Mouse (Mus musculus) stomach, embryonic 14.5 days (tissue): ENCODE measurements around the gene Rhod. TPM values are rescaled to one million over a fixed set of nuclear protein-coding genes. Genes with fewer than 3 reads are reported as not detected.

Experiments used
- ATAC-seq: fragments of 200-750 bp; cut with Nextera tagmentation; 2 replicates; pipeline ENCODE4 v1.8.0; 2017; ENCODE audit warnings: low read depth, moderate TSS enrichment; ENCODE audit not compliant: insufficient number of reproducible peaks, insufficient read depth, low FRiP score
- H3K27ac ChIP-seq: fragments of 300-500 bp; sonication (generic); 2 replicates; pipeline ENCODE4 v1.5.1; 2014; ENCODE audit warnings: mild to moderate bottlenecking, low read length, moderate library complexity, mixed read lengths
- H3K27me3 ChIP-seq: fragments of 300-500 bp; sonication (generic); 2 replicates; pipeline ENCODE4 v1.6.1; 2014; ENCODE audit warnings: low read length, control low read depth, mixed read lengths; ENCODE audit not compliant: control insufficient read depth, insufficient read depth
- H3K36me3 ChIP-seq: fragments of 300-500 bp; sonication (generic); 2 replicates; pipeline ENCODE4 v1.6.1; 2014; ENCODE audit warnings: mild to moderate bottlenecking, control low read depth, low read length, moderate library complexity, mixed read lengths; ENCODE audit not compliant: control insufficient read depth, insufficient read depth
- H3K4me1 ChIP-seq: fragments of 300-500 bp; sonication (generic); 2 replicates; pipeline ENCODE4 v1.6.1; 2014; ENCODE audit warnings: low read length, control low read depth, mixed read lengths; ENCODE audit not compliant: control insufficient read depth, insufficient read depth
- H3K4me2 ChIP-seq: fragments of 300-500 bp; sonication (generic); replicated peaks from 2 replicates; pipeline ENCODE4 v1.6.1; 2014; ENCODE audit warnings: low read depth, low read length, control low read depth
- H3K4me3 ChIP-seq: fragments of 300-500 bp; sonication (generic); 2 replicates; pipeline ENCODE4 v1.5.1; 2014; ENCODE audit warnings: low read depth, low read length, control low read depth
- H3K9ac ChIP-seq: fragments of 300-500 bp; sonication (generic); replicated peaks from 2 replicates; pipeline ENCODE4 v1.6.1; 2014; ENCODE audit warnings: low read depth, mild to moderate bottlenecking, control low read depth, low read length, moderate library complexity, mixed read lengths
- H3K9me3 ChIP-seq: fragments of 300-500 bp; sonication (generic); 2 replicates; pipeline ENCODE4 v1.6.1; 2016; ENCODE audit warnings: low read depth, low read length, control low read depth; ENCODE audit not compliant: control insufficient read depth
- WGBS: fragments of 180-500 bp; shearing (Covaris S2); extraction: QIAGEN DNeasy Blood & Tissue Kit; methylation state at CpG from one replicate; pipeline ENCODE4 v1.1.7; 2014; 5-methylcytosine and 5-hydroxymethylcytosine counted together
- polyA plus RNA-seq: library from polyadenylated mRNA; unstranded; fragments of >200 nt; fragmentation: Nextera tagmentation; extraction: Ambion mirVana; gene quantifications from 2 replicates; pipeline ENCODE4 v1.2.1, GENCODE M21; 2014

Rhod gene
- polyA plus RNA-seq, 1 experiment from 2014 or later, result 43.7 TPM

- WGBS, result under 1% methylated on average over 70 of the region's 70 CpGs
- Histone ChIP-seq H3K27me3 (no peaks in the 10 kb centered on the region), H3K9ac (peak overlapping the region; percentile 26; the same call in 1 of the 2 replicates), H3K9me3 (no peaks in the 10 kb centered on the region), H3K27ac (no peak overlapping the region), H3K4me2 (peak overlapping the region; percentile 94), H3K4me1 (0 out of 2 replicates have a peak, but pooled peaks cover 3% of the 10 kb centered on the region), H3K36me3 (no peaks in the 10 kb centered on the region), H3K4me3 (peak overlapping the region; percentile 52)
- 0 out of 2 replicates have a peak, but pooled peaks have one; percentile 59 for ATAC-seq
Measured at GRCm38 (mm10) chr19:4476601-4477257, 37.5 kb upstream of the Rhod start.

DNA sequence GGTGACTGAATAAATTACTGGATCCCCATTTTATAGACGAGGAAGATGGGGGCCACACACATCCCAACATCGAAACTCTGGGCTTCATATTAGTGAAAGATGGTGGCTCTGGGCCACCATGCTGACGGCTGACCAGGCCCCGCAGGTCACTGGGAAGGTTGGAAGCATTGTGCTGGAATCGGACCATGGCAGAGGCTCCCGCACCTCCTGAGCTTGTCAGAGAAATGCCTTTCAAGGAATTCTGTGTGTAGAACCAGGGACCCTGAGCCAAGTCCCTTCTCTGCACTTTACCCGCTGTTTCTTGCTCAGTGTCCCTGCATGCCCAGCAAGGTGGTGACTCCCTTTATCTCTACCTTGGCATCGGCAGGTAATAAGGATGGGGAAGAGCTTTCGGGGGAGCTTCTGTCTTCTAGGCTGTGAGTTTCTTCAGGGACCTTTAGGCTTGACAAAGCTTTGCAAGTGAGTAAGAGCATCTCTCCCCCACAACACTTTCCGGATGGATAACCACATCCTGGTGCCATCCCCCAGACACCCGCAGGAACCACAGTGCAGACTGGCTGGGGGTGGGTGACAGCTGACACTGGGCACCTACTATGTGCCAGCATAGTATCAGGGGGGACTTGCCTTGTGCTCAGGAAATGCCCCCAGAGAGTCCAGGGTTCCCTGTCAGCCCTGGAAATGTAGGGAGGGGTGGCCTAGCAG is 36.1 kb upstream of the Rhod start:
- Histone ChIP-seq H3K36me3 (no peaks in the 10 kb centered on the region), H3K27ac (no peak overlapping the region), H3K4me1 (0 out of 2 replicates have a peak, but pooled peaks cover 3% of the 10 kb centered on the region), H3K9me3 (no peaks in the 10 kb centered on the region), H3K4me2 (no peak overlapping the region), H3K27me3 (no peaks in the 10 kb centered on the region), H3K4me3 (no peak overlapping the region), H3K9ac (no peak overlapping the region)
- WGBS, result 81% methylated on average over 11 of the region's 11 CpGs
- ATAC-seq, result no peak

DNA sequence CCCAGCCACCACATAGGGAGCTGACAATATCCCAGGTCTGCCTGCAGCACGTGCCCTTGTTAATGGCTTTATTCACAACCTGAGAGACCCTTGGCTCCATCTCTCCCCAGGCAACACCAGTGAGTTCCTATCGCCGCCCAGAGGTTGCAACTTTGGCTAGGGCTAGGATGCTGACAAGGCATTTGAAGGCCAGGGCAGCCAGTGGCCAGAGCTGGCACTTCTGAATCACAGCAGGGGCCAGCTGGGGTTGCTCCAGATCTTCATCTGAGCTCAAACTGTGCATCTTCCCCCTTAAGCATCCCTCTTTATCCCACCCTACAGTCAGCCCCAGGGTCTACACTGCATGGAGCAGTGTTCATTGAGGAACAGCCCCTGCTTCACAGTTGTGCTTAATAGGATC is 35.5 kb upstream of the Rhod start:
- no peak for ATAC-seq
- Histone ChIP-seq H3K27ac (no peak overlapping the region), H3K9me3 (no peaks in the 10 kb centered on the region), H3K27me3 (no peaks in the 10 kb centered on the region), H3K9ac (no peak overlapping the region), H3K36me3 (no peaks in the 10 kb centered on the region), H3K4me1 (0 out of 2 replicates have a peak, but pooled peaks cover 3% of the 10 kb centered on the region), H3K4me2 (no peak overlapping the region), H3K4me3 (no peak overlapping the region)
- 48% methylated on average over 3 of the region's 3 CpGs for WGBS

DNA sequence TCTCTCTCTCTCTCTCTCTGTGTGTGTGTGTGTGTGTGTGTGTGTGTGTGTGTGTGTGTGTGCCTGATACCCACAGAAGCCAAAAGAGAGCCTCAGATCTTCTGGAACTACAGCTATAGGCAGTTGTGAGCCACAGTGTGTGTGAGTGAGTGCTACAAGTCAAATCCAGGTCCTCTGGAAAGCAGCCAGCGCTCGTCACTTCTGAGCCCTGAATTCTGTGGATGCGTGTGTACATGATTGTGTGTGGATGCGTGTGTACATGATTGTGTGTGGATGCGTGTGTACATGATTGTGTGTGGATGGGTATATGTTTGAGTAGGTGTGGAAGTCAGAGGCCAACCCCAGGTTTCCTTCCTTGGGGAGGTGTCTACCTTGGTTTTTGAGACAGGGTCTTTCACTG is 34.3 kb upstream of the Rhod start:
- 91% methylated on average over 5 of the region's 5 CpGs for WGBS
- Histone ChIP-seq H3K4me3 (no peak overlapping the region), H3K4me1 (0 out of 2 replicates have a peak, but pooled peaks cover 3% of the 10 kb centered on the region), H3K27ac (no peak overlapping the region), H3K36me3 (no peaks in the 10 kb centered on the region), H3K9me3 (no peaks in the 10 kb centered on the region), H3K9ac (no peak overlapping the region), H3K4me2 (no peak overlapping the region), H3K27me3 (no peaks in the 10 kb centered on the region)
- ATAC-seq, result no peak

GRCm38 (mm10) chr19:4468363-4468762 is 29.1 kb upstream of the Rhod start:
- WGBS, result 26% methylated on average over 5 of the region's 5 CpGs
- Histone ChIP-seq H3K4me3 (no peak overlapping the region), H3K36me3 (no peaks in the 10 kb centered on the region), H3K9me3 (no peaks in the 10 kb centered on the region), H3K27ac (no peak overlapping the region), H3K27me3 (no peaks in the 10 kb centered on the region), H3K9ac (no peak overlapping the region), H3K4me2 (no peak overlapping the region), H3K4me1 (no peaks in the 10 kb centered on the region)
- ATAC-seq, result no peak

DNA sequence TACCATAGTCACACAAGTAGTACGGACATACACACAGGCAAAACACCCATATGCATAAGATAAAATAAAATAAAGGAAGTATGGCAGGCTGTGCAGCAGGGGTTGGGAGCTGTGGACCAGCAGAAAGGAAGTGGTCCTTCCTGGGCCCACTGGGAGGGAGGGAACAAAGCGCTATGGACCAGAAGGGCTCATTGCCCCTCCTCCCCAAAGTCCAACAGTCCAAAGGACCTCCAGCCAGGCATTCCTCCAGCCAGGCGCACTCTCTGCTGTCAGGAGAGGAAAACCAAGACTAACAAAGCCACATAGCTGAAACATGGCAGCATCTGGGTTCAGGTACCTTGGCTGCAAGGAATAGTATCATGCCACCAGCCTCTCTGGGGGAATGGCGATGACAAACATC is 25.4 kb upstream of the Rhod start:
- WGBS, result 85% methylated on average over 4 of the region's 4 CpGs
- H3K9me3 ChIP-seq, result no peaks in the 10 kb centered on the region
- no peaks in the 10 kb centered on the region for H3K36me3 ChIP-seq
- no peak for ATAC-seq
- H3K9ac ChIP-seq, result no peak overlapping the region
- H3K4me3 ChIP-seq, result no peak overlapping the region
- no peak overlapping the region for H3K27ac ChIP-seq
- H3K4me2 ChIP-seq, result no peak overlapping the region
- H3K27me3 ChIP-seq, result no peaks in the 10 kb centered on the region
- H3K4me1 ChIP-seq, result no peaks in the 10 kb centered on the region

DNA sequence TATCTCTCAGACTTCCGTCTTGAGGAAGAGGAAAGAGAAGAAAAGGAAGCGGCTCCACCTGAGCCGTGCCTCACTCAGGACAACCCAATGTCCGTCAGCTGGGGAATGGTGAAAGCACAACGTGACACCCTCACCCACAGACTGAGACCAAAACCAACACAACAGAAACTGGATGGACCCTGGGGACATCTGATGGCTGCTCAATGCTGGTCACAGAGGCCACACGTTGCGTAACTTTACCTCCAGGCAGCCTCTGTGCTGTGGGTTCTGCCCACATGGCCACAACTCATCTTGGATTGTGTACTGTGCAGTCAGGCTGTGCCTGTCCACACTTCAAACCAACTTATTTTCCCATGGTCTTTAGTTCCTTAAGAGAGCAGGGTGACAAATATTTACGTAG is 22.7 kb upstream of the Rhod start:
- no peak overlapping the region for H3K4me2 ChIP-seq
- H3K27ac ChIP-seq, result no peak overlapping the region
- H3K9ac ChIP-seq, result no peak overlapping the region
- no peaks in the 10 kb centered on the region for H3K4me1 ChIP-seq
- 78% methylated on average over 8 of the region's 8 CpGs for WGBS
- H3K9me3 ChIP-seq, result no peaks in the 10 kb centered on the region
- no peak overlapping the region for H3K4me3 ChIP-seq
- no peaks in the 10 kb centered on the region for H3K27me3 ChIP-seq
- ATAC-seq, result no peak
- H3K36me3 ChIP-seq, result no peaks in the 10 kb centered on the region

- no peaks in the 10 kb centered on the region for H3K27me3 ChIP-seq
- H3K4me3 ChIP-seq, result no peak overlapping the region
- no peaks in the 10 kb centered on the region for H3K4me1 ChIP-seq
- no peaks in the 10 kb centered on the region for H3K36me3 ChIP-seq
- no peak overlapping the region for H3K9ac ChIP-seq
- WGBS, result 10% methylated on average over 11 of the region's 11 CpGs
- H3K9me3 ChIP-seq, result no peaks in the 10 kb centered on the region
- no peak overlapping the region for H3K27ac ChIP-seq
- no peak for ATAC-seq
- no peak overlapping the region for H3K4me2 ChIP-seq
Measured at GRCm38 (mm10) chr19:4456227-4456626, 17.0 kb upstream of the Rhod start.
